Mouse (Mus musculus): Measurements from ENCODE around the gene Dhx29. TPM values are rescaled to one million over a fixed set of nuclear protein-coding genes. Genes with fewer than 3 reads are reported as not detected.

Dhx29 gene
- 10 to 100 TPM; 14.3 to 15.4 (median 15.1) TPM for total RNA-seq (2022)

GRCm38 (mm10) chr13:112927287-112928001 is at the start of gene Dhx29, which contains the start of gene Mtrex:
Dhx29 (plus strand) TSS chr13:112927454.
Mtrex (minus strand) TSS chr13:112927398.
- DNase-seq (ENCODE audit: low spot score), result peak; percentile 100

- no peak for DNase-seq (ENCODE audit: low spot score)
Measured at GRCm38 (mm10) chr13:112887234-112887633, 40.0 kb upstream of the Dhx29 start.

GRCm38 (mm10) chr13:112902176-112902575 is 25.1 kb upstream of the Dhx29 start:
- no peak for DNase-seq (ENCODE audit: low spot score)

GRCm38 (mm10) chr13:112909663-112910062 is 17.6 kb upstream of the Dhx29 start:
- peak; percentile 31 for DNase-seq (ENCODE audit: low spot score)

GRCm38 (mm10) chr13:112910434-112910833 is 16.8 kb upstream of the Dhx29 start:
- DNase-seq (ENCODE audit: low spot score), result no peak

- no peak for DNase-seq (ENCODE audit: low spot score)
Measured at GRCm38 (mm10) chr13:112919141-112919865, 8.0 kb upstream of the Dhx29 start.

- no peak for DNase-seq (ENCODE audit: low spot score)
Measured at GRCm38 (mm10) chr13:112920906-112921305, 6.3 kb upstream of the Dhx29 start.

GRCm38 (mm10) chr13:112925266-112925665 is 2.0 kb upstream of the Dhx29 start:
- DNase-seq (ENCODE audit: low spot score), result no peak

GRCm38 (mm10) chr13:112925976-112926375 is 1.3 kb upstream of the Dhx29 start:
- DNase-seq (ENCODE audit: low spot score), result no peak

DNA sequence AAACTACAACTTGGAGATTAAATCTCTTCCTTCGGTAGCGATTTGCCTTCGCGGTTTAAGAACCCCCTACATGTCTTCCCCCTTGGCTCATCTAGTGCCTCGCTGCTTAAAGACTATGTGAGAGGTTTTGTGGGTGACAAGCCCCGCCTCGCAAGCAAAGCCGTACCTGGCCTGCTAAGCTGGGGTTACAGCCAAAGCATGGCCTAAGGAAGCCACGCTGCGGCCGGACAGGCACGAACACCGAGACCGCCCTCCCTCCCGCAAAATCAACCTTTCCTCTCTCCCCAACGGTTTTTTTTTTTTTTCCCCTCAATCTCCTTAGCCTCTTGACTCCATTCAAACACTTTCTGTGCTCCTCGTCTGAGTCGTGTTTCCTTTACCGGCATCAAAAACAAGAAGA is 458 bp upstream of the Dhx29 start:
- no peak for DNase-seq (ENCODE audit: low spot score)

- no peak for DNase-seq (ENCODE audit: low spot score)
Measured at GRCm38 (mm10) chr13:112928038-112928668, 899 bp downstream of the Dhx29 start.

GRCm38 (mm10) chr13:112938130-112938529 is 10.9 kb downstream of the Dhx29 start:
- DNase-seq (ENCODE audit: low spot score), result no peak

- no peak for DNase-seq (ENCODE audit: low spot score)
Measured at GRCm38 (mm10) chr13:112941879-112942330, 14.7 kb downstream of the Dhx29 start.

- no peak for DNase-seq (ENCODE audit: low spot score)
Measured at GRCm38 (mm10) chr13:112945312-112945711, 18.1 kb downstream of the Dhx29 start.

GRCm38 (mm10) chr13:112945900-112946299 is 18.6 kb downstream of the Dhx29 start:
- no peak for DNase-seq (ENCODE audit: low spot score)

DNA sequence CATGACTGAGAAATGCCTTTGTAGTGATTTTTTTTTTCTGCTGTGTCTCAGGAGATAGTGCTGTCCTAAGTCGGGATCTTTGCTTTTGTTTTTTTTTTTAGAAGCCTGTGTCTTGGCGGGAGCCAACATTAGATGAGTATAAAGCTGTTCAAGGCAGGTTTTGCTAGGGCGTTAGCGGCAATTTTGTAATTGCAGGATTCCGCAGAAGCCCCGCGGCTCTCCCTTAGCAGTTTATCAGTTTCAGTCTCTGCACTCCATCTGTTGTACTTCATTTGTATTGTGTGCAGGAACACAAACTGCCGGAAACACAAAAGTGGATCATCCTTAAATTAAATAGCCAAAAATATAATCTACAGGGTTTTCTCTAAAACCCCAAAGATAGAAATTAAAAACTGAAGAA is 26.8 kb downstream of the Dhx29 start:
- DNase-seq (ENCODE audit: low spot score), result no peak

DNA sequence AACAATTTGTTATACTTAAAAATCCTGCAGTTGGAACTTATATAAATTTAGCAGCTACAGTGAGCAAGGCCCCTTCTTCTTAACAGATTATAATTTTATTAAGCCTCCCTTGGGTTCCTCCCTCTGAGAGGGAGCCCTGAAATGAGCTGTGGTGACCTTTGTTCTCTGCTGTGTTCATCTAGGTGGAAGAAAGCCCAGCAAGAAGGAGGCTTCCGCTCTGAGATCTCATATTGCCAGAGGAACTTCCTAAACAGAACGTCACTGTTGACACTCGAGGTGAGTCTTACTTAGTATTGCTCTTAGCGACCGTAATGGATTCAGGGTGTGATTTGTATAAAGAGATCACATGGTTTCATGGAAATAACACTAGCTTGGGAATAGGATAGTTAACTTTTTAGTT is 35.8 kb downstream of the Dhx29 start:
- DNase-seq (ENCODE audit: low spot score), result no peak

GRCm38 (mm10) chr13:112964421-112964820 is 37.2 kb downstream of the Dhx29 start:
- no peak for DNase-seq (ENCODE audit: low spot score)

DNA sequence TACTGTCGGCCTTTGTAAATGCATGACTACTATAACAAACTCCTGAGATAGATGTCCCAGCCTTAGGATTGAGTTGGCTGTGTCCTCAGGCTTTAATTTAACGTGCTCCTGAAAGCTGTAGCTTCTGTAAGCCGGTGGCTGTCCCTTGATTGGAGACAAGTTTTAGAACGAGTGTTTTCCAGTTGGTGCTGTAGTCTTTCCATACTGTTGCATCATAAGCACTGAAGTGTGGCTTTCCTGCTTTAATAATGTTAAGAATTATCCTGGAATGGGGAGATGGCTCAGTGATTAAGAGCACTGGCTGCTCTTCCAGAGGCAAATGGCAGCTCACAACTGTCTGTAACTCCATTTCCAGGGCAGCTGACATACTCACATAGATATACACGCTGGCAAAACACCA is 40.0 kb downstream of the Dhx29 start:
- DNase-seq (ENCODE audit: low spot score), result no peak

DNA sequence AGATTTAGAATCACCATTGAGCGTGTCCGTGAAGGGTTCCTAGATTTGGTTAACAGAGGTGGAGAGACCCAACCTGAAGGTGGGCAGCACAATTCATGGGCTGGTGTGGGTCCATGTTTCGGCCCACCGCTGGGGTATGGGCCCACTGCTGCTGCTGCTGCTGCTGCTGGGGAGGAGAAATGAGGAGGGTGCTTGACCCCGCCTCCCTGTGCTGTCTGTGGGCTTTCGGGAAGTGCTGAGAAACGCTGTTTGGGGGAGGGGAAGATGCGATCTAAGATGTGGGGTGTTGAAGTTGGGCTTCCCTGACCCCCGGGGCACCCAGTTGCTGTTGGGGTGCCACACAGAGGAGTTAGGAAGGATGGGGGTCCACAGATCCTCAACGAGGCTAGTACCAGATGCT is 49.5 kb downstream of the Dhx29 start:
- DNase-seq (ENCODE audit: low spot score), result no peak

GRCm38 (mm10) chr13:112985605-112986450 is 58.6 kb downstream of the Dhx29 start:
- DNase-seq (ENCODE audit: low spot score), result no peak

All from heart, adult 8-10 months (tissue).